Mouse (Mus musculus) C2C12 (cell line): ENCODE measurements around the gene Hrct1. TPM values are rescaled to one million over a fixed set of nuclear protein-coding genes. Genes with fewer than 3 reads are reported as not detected.

ENCODE experiments used
- H3K27me3 ChIP-seq: one replicate; pipeline ENCODE4 v1.6.1; 2011; ENCODE audit not compliant: control insufficient read depth, insufficient read depth, insufficient read length
- H3K36me3 ChIP-seq: one replicate; pipeline ENCODE4 v1.6.1; 2011; ENCODE audit not compliant: control insufficient read depth, insufficient read depth
- H3K4me3 ChIP-seq: one replicate; pipeline ENCODE4 v1.5.1; 2011; ENCODE audit warnings: mild to moderate bottlenecking, control low read depth; ENCODE audit not compliant: poor library complexity, insufficient read depth, severe bottlenecking
- H3K79me2 ChIP-seq: one replicate; pipeline ENCODE4 v1.6.1; 2011; ENCODE audit not compliant: control insufficient read depth, insufficient read depth
- H3K79me3 ChIP-seq: one replicate; pipeline ENCODE4 v1.6.1; 2011; ENCODE audit warnings: low read depth, control low read depth
- H3ac ChIP-seq: one replicate; pipeline ENCODE3; 2011; ENCODE audit warnings: low read depth; ENCODE audit not compliant: control insufficient read depth, insufficient read length
- CEBPB ChIP-seq: IDR thresholded peaks from one replicate; pipeline ENCODE4 v1.6.1; 2011; ENCODE audit warnings: low read depth, mild to moderate bottlenecking, control low read depth, moderate library complexity
- CTCF ChIP-seq: IDR thresholded peaks from one replicate; pipeline ENCODE4 v1.5.1; 2011; ENCODE audit not compliant: control insufficient read depth, insufficient read depth, insufficient read length
- FOSL1 ChIP-seq: IDR thresholded peaks from one replicate; pipeline ENCODE4 v1.8.0; 2011; ENCODE audit warnings: mild to moderate bottlenecking, low read length; ENCODE audit not compliant: poor library complexity, insufficient read depth, severe bottlenecking
- MAX ChIP-seq: IDR thresholded peaks from one replicate; pipeline ENCODE4 v1.6.1; 2011; ENCODE audit warnings: mild to moderate bottlenecking, control low read depth
- MYOD1 ChIP-seq: IDR thresholded peaks from one replicate; pipeline ENCODE4 v1.6.1; 2011; ENCODE audit warnings: low read depth; ENCODE audit not compliant: control insufficient read depth, insufficient read length
- MYOG ChIP-seq: IDR thresholded peaks from one replicate; pipeline ENCODE4 v1.6.1; 2011; ENCODE audit not compliant: control insufficient read depth, insufficient read length; ENCODE audit errors: extremely low read depth
- USF1 ChIP-seq: IDR thresholded peaks from one replicate; pipeline ENCODE4 v1.6.1; 2011; ENCODE audit warnings: low read depth, mild to moderate bottlenecking, control low read depth, moderate library complexity
- polyA plus RNA-seq: library from polyadenylated mRNA; unstranded; fragments of >200 nt; fragmentation: generic; extraction: Trizol; gene quantifications from one replicate; pipeline ENCODE4 v1.2.1, GENCODE M21; 2012; ENCODE audit warnings: missing spikeins

The Hrct1 gene
- polyA plus RNA-seq, 1 experiment, result 5.0 TPM

- Histone ChIP-seq H3K4me3 (no peak overlapping the region), H3K79me3 (no peaks in the 10 kb centered on the region), H3K79me2 (no peaks in the 10 kb centered on the region), H3ac (no peak overlapping the region), H3K36me3 (no peaks in the 10 kb centered on the region), H3K27me3 (peaks cover 65% of the 10 kb centered on the region)
- TF ChIP-seq MYOD1 (no peak), USF1 (no peak), MAX (no peak), CEBPB (no peak), CTCF (no peak), FOSL1 (no peak), MYOG (no peak)
Observed at GRCm38 (mm10) chr4:43705991-43706390, 21.0 kb upstream of the Hrct1 start.

GRCm38 (mm10) chr4:43709869-43710268, 17.1 kb upstream of the Hrct1 start, which contains the start of gene Olfr71:
TSS of gene Olfr71 (minus strand) at chr4:43710255.
- no peak within 1 kb of the TSS for H3K4me3 ChIP-seq
- no peaks in the 10 kb centered on the region for H3K79me2 ChIP-seq
- no peaks in the 10 kb centered on the region for H3K36me3 ChIP-seq
- peak; percentile 27 for TF ChIP-seq CEBPB
- no peak for TF ChIP-seq CTCF
- peaks cover 56% of the 10 kb centered on the region for H3K27me3 ChIP-seq
- H3ac ChIP-seq, result no peak within 1 kb of the TSS
- H3K79me3 ChIP-seq, result no peaks in the 10 kb centered on the region

- no peaks in the 10 kb centered on the region for H3K79me2 ChIP-seq
- no peaks in the 10 kb centered on the region for H3K36me3 ChIP-seq
- peaks cover 42% of the 10 kb centered on the region for H3K27me3 ChIP-seq
- no peak overlapping the region for H3ac ChIP-seq
- no peaks in the 10 kb centered on the region for H3K79me3 ChIP-seq
- TF ChIP-seq MYOD1 (no peak), CTCF (peak; percentile 44)
- no peak overlapping the region for H3K4me3 ChIP-seq
Observed at GRCm38 (mm10) chr4:43711821-43712220, 15.2 kb upstream of the Hrct1 start.

DNA sequence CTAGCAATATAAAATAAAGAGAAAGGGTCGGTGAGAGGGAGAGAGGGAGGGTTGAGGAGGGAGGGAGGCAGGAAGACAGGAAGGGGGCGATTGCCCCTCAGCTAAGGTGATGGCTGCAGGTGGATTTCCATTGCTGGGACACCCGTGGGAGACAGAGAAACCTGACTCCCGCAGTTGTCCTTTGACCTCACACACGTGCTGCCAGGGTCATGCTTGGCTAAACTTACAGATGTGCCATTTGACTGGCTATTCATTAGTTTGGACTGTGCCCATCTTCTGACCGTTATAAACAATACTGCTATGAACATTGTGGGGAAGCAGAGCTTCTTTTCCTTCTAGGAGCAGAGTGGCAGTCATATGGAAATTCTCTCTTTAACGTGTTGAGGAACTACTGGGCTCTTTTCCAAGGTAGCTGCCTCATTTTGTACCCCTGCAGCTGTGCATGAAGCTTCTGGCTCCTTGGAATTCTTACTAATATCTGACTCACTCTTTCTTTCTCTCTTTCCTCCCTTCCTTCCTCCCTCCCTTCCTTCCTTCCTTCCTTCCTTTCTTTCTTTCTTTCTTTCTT, 13.3 kb upstream of the Hrct1 start:
- H3K27me3 ChIP-seq, result peaks cover 23% of the 10 kb centered on the region
- no peaks in the 10 kb centered on the region for H3K79me3 ChIP-seq
- H3K79me2 ChIP-seq, result no peaks in the 10 kb centered on the region
- H3ac ChIP-seq, result no peak overlapping the region
- no peaks in the 10 kb centered on the region for H3K36me3 ChIP-seq
- TF ChIP-seq MYOD1 (no peak), CEBPB (no peak), FOSL1 (no peak), CTCF (no peak), MAX (no peak), MYOG (no peak), USF1 (no peak)
- no peak overlapping the region for H3K4me3 ChIP-seq

DNA sequence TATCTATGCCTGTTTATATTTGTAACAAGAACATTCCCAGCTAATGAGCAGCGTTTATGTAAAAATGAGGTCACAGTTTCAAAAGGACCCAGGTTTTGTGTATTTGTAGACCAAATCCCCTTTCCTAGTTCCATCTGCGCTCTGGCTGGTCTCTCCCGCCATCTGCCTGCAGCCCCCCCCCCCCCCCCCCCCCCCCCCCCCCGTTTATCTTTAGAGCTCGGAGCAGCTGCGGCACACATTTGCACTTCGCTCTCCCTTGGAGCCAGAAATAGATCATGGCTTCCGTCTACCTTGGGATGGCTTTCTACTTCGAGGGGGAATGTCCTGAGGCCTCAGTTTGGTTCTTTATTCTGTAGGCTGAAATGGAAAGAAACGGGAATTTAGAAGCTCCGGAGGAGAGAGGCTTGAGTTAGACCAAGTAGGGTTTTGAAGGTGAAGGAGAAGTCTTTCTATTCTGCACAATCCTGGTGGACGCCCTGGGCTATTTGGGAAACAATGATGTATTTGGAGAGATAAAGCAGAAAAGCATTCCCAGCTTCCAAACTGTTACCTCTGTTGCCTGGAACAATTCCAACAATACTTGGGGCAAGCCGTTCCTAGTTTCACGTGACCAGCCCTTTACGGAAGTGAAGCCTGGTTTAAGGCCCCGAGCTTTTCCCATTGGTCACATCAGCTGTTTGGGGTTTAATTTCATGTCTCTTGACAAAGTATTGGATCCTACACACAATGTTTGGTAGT, 6.3 kb upstream of the Hrct1 start:
- Histone ChIP-seq H3K79me3 (no peaks in the 10 kb centered on the region), H3K79me2 (no peaks in the 10 kb centered on the region), H3ac (no peak overlapping the region), H3K27me3 (peaks cover 2% of the 10 kb centered on the region), H3K4me3 (no peak overlapping the region), H3K36me3 (no peaks in the 10 kb centered on the region)
- no peak for TF ChIP-seq MAX
- no peak for TF ChIP-seq USF1
- TF ChIP-seq CTCF, result no peak
- no peak for TF ChIP-seq MYOG
- no peak for TF ChIP-seq MYOD1
- no peak for TF ChIP-seq CEBPB
- no peak for TF ChIP-seq FOSL1

GRCm38 (mm10) chr4:43722191-43722590, 4.8 kb upstream of the Hrct1 start:
- no peak for TF ChIP-seq FOSL1
- no peak overlapping the region for H3ac ChIP-seq
- H3K79me3 ChIP-seq, result no peaks in the 10 kb centered on the region
- no peak overlapping the region for H3K4me3 ChIP-seq
- H3K36me3 ChIP-seq, result no peaks in the 10 kb centered on the region
- H3K27me3 ChIP-seq, result no peaks in the 10 kb centered on the region
- no peaks in the 10 kb centered on the region for H3K79me2 ChIP-seq
